Mouse (Mus musculus) cerebellum, adult 11 months (tissue): Measurements from ENCODE around the gene Dynlrb1.

Experiments
- DNase-seq: peaks from one replicate; pipeline ENCODE4 v3.0.0; 2022

The Dynlrb1 gene

DNA sequence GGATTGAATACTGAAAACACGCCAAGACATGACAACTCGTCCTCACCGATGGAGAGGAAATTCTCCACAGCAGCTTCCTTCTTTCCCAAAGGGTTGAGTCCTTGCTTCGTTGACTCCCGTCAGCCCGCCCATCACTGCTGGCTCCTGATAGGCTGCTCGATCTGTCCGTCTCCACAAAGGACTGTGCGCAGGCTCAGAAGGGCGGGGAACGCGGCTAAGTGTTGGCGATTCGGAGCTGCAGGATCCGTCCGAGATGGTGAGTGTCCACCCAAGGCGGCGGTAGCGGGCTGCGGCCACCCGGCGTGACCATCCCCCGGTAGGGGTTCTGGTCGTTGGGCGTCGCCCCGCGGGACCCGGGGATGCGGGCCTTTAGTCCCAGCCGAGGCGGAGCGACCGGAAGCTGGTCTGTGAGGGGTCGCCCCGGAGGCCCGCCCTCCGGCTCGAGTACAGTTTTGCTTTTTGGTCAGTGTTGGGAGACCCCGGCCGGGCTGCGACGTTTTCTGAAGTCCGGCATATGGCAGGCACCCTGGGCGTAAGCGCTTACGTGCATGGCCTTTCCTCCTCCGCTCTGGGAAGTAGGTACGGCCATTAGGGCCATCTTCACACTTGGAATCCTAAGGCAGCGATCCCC is at the start of gene Dynlrb1:
Gene Dynlrb1 (plus strand): TSS at position 172 of the 631 bp plus-strand sequence.
- DNase-seq: peak; percentile 98

DNA sequence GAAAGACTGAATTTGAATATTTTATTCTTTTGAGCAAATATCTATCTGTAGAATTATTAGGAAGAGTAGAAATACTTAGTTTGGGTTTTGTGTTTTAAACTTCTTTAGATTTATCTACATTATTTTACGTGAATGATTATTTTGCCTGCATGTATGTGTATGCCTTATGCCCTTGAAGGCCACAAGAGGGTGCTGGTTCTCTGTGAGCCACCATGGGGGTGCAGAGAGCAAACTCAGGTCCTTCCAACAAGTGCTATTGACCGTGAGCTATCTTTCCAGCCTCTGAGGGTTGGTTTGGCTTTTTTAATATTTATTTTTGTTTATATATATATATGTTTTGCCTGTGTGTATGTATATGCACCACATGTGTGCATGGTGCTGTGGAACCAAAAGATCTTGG is 28.9 kb upstream of the Dynlrb1 start:
- no peak for DNase-seq

DNA sequence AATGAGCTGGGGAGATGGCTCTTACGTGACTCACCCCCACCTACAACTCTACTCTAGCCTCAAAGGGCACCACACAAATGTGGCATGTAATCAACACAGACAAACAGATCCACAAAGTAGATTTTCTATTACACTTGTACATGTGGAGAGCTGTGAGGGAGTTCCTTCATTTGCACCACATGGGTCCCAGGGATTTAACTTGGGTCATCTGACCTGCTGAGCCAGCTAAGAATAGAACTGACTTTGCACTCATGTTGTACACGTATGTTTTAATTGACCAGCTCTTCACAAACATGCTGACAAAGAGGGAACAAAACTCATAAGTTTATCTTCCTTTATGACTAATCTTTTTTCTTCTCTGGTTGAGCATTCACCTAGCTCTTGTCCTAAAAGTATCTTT is 13.2 kb upstream of the Dynlrb1 start:
- DNase-seq: no peak

DNA sequence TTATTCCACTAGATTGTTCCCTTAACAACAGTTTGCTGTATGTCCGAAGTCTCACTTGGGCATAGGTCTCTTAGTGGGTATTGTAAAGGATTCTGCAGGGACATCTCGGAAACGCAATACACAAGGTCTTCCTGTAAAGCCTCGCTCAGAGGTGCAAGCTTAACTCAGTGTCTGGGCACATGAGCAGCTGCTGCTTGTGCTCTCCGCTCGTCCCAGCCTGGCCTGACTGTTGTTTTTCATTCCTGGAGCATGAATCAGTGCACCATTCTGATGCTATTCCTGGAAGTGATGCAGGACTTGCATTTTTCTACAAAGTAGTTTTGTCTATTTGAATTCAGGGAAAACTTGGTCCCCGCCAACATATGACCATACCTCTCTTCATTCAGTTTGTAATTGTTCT is 11.6 kb upstream of the Dynlrb1 start:
- DNase-seq: no peak

- DNase-seq: no peak
These were observed 479 bp upstream of the Dynlrb1 start for GRCm38 (mm10) chr2:155235746-155236361.

DNA sequence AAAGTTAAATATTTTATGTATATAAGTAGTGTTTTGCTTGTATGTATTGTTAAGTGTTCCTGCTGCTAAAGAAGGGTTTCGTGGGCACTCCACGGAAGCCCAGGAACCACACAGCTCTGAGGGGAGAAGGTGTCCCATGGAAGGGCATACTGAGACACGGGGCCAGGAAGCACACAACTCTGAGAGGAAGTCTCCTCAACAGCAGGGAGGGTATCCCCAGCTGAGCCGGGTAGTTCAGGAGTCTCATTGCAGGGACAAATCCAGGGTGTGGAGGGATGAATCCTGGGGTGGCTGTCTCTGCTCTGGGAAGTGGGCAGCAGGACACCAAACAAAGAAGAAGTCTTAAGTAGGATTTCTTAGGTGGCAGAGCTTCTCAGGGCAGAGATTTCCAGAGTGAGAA is 943 bp downstream of the Dynlrb1 start:
- DNase-seq: no peak

DNA sequence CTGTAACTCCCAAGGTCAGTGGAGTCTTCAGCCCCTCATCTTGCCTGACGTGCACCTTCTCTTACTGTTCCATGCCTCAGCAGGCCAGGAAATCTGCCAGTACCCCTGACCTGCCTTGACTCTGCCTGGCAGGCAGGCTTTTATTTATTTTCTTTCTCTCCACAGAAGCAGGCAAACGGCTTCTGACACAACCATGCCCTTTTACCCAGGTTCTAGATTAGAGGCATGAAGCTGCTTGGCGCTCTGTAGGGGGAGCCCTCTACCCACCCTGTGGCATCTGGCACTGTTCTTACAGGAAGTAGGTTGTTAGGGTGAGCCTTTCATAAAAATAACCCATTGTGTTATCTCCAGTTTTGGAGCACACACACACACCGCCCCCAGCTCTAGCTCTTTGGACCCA is 4.6 kb downstream of the Dynlrb1 start:
- no peak for DNase-seq

GRCm38 (mm10) chr2:155242296-155242855 is 6.0 kb downstream of the Dynlrb1 start:
- DNase-seq: peak; percentile 14

GRCm38 (mm10) chr2:155246231-155246630 is 9.9 kb downstream of the Dynlrb1 start:
- peak; percentile 21 for DNase-seq

DNA sequence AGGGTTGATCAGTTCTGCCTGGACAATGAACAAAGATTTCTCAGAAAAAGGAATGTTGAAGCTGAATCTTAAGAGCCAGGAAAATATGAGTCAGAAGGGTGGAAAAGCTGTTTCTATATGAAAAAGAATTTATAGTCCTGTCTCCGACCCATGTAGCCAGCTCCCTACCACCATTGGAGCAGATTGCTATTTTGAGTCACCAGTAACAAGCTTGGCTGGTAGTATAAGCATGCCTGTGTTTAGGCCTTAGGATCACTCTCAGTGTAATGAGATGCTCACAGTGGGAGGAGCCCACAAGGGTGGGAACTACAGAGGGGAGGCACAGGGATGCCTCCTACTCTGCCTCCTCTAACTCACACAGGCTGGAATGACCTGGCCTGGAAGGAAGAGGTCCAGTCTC is 11.9 kb downstream of the Dynlrb1 start:
- DNase-seq: no peak

GRCm38 (mm10) chr2:155248718-155249117 is 12.4 kb downstream of the Dynlrb1 start:
- DNase-seq: no peak

DNA sequence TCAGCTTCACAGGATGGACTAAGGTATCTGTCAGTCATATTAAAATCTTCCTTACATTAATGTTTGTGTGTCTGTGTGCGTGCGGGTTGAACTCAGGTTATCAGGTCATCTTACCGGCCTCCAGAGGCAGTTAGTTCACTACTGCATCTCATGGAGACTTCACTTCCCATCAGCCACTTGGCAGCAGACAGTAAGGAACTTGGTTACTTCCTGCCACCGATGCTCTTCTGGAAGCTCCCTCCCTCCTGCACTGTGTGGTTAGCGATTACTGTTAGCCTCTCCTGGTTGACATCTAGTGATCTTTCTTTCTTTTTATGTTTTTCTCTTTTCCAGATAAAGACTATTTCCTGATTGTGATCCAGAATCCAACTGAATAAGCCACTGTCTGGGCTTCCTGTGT is 13.3 kb downstream of the Dynlrb1 start:
- DNase-seq: no peak

GRCm38 (mm10) chr2:155265526-155265925 is 29.2 kb downstream of the Dynlrb1 start:
- DNase-seq: no peak

DNA sequence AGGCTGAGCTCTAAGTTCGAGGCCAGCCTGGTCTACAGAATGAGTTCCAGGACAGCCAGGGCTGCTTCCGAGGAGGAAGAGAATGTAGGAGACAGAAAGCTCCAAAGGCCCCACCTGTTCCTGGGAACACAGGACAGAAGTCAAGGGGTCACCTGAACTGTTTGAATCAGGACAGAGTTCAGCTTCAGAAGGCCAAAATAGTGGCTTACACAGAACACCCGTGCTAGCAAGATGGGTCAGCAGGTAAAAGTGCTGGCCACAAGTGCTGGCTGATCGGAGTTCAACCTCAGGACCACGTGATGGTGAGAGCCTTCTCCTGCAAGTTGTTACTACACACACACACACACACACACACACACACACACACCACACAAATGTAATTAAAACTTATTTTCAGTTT is 30.6 kb downstream of the Dynlrb1 start:
- no peak for DNase-seq

DNA sequence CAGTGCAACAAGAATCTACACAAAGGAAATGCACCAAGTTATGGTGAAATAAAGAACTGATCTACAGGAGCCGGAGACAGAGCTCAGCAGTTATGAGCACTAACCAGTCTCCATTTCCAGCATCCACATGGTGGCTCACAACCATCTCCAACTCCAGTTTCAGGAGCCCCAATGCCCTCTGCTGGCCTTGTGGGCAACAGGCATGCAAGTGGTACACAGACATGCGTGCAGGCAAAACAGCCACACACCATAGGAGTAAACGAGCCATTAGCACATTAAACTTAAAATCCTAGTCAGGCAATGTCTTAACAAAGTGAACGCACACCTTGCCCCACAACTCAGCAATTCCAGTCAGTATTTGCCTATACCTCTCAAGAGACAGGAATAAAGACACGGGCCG is 35.6 kb downstream of the Dynlrb1 start:
- DNase-seq: no peak

- DNase-seq: no peak
These were observed 36.2 kb downstream of the Dynlrb1 start for GRCm38 (mm10) chr2:155272396-155273170.

GRCm38 (mm10) chr2:155273603-155274002 is 37.3 kb downstream of the Dynlrb1 start:
- no peak for DNase-seq

DNA sequence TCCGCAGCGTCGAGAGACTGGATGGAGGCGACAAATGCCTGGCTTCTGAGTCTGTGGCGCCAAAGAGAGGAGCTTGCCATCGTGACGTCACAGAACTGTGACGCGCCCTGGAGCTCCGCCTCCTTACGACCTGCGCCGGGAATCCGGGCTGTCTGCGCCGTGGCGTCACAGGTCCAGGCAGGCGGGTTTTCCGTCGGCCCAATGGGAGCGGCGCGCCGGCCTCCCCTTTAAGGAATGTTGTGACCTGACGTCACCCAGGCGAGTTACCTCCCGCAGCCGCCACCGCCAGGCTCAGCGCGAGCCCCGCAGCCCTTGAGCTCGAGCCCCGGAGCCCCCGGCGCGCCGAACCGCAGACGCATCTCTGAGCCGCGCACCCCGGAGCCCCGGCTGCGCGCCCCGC is 39.9 kb downstream of the Dynlrb1 start, which contains the start of gene Map1lc3a:
Gene Map1lc3a (plus strand): TSS at position 103 of the 400 bp plus-strand sequence.
- peak; percentile 98 for DNase-seq

- peak; percentile 60 for DNase-seq
These were observed 40.4 kb downstream of the Dynlrb1 start for GRCm38 (mm10) chr2:155276621-155277175.

DNA sequence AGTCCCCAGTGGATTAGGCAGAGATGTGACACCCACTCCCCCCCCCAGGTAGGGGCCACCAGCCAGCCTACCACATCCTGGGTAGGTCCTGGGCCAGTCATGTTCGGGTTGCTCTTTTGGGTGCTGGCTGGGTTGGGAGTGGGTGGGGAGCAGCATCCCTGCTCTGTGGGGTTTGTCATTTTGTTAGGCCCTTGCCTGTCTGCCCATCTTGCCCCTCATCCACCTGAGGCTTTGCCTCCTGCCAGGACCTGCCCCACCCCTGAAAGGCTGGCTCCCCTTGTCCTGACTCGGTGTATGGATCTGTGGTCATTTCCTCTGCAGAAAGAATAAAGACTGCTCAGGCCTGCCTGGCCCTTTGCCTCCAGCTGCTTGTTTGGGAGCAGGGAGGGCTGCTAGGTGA is 41.4 kb downstream of the Dynlrb1 start:
- DNase-seq: peak; percentile 23

- peak; percentile 32 for DNase-seq
These were observed 42.0 kb downstream of the Dynlrb1 start for GRCm38 (mm10) chr2:155278361-155278760.

- DNase-seq: no peak
These were observed 42.8 kb downstream of the Dynlrb1 start for GRCm38 (mm10) chr2:155279163-155279562.

GRCm38 (mm10) chr2:155280116-155280515 is 43.8 kb downstream of the Dynlrb1 start:
- no peak for DNase-seq
